Mouse (Mus musculus): ENCODE data around the gene Pfn1.

The Pfn1 gene

GRCm38 (mm10) chr11:70654198-70654922 lies at the start of gene Pfn1:
Pfn1 (minus strand) TSS chr11:70654644.
- peak; percentile 77 to 78 for DNase-seq

- DNase-seq, result no peak
Measured at GRCm38 (mm10) chr11:70702781-70703180, 48.3 kb upstream of the Pfn1 start.

GRCm38 (mm10) chr11:70701984-70702733 lies 47.7 kb upstream of the Pfn1 start:
- no peak for DNase-seq

GRCm38 (mm10) chr11:70701221-70701955 lies 46.9 kb upstream of the Pfn1 start:
- DNase-seq, result no peak

GRCm38 (mm10) chr11:70700613-70701012 lies 46.2 kb upstream of the Pfn1 start:
- DNase-seq, result peak; percentile 51 to 66

GRCm38 (mm10) chr11:70699722-70700556 lies 45.5 kb upstream of the Pfn1 start, which contains the start of the genes Inca1 and Kif1c:
Inca1 (minus strand) TSS chr11:70700155.
Kif1c (plus strand) TSS chr11:70700548.
- DNase-seq, result peak; percentile 93 to 98

- no peak for DNase-seq
Measured at GRCm38 (mm10) chr11:70699051-70699450, 44.6 kb upstream of the Pfn1 start.

GRCm38 (mm10) chr11:70697376-70697775 lies 42.9 kb upstream of the Pfn1 start:
- DNase-seq, result no peak

- DNase-seq, result no peak
Measured at GRCm38 (mm10) chr11:70693504-70693903, 39.1 kb upstream of the Pfn1 start.

GRCm38 (mm10) chr11:70689578-70689977 lies 35.1 kb upstream of the Pfn1 start:
- no peak for DNase-seq

GRCm38 (mm10) chr11:70688372-70688771 lies 33.9 kb upstream of the Pfn1 start:
- DNase-seq, result no peak

- DNase-seq, result peak; percentile 79 to 91
Measured at GRCm38 (mm10) chr11:70687601-70688199, 33.3 kb upstream of the Pfn1 start, which contains the start of gene Camta2. Camta2 (minus strand) TSS chr11:70688105.

GRCm38 (mm10) chr11:70686901-70687566 lies 32.6 kb upstream of the Pfn1 start:
- no peak for DNase-seq

GRCm38 (mm10) chr11:70683640-70684039 lies 29.2 kb upstream of the Pfn1 start:
- DNase-seq, result no peak

- DNase-seq, result no peak
Measured at GRCm38 (mm10) chr11:70681897-70682581, 27.6 kb upstream of the Pfn1 start.

GRCm38 (mm10) chr11:70681170-70681569 lies 26.7 kb upstream of the Pfn1 start:
- DNase-seq, result no peak

- peak; percentile 44 to 56 for DNase-seq
Measured at GRCm38 (mm10) chr11:70679894-70680293, 25.4 kb upstream of the Pfn1 start.

- DNase-seq, result no peak
Measured at GRCm38 (mm10) chr11:70679361-70679760, 24.9 kb upstream of the Pfn1 start.

- no peak for DNase-seq
Measured at GRCm38 (mm10) chr11:70678576-70678975, 24.1 kb upstream of the Pfn1 start.

- no peak for DNase-seq
Measured at GRCm38 (mm10) chr11:70678092-70678491, 23.6 kb upstream of the Pfn1 start.

- DNase-seq, result no peak
Measured at GRCm38 (mm10) chr11:70674501-70674900, 20.1 kb upstream of the Pfn1 start.
